Mouse (Mus musculus) adrenal gland, postnatal 4 days (tissue): ENCODE results near the gene Slc37a1. TPM values are rescaled to one million over a fixed set of nuclear protein-coding genes. Genes with fewer than 3 reads are reported as not detected.
"Not testable (repeated sequence)": the region's sequence is repeated elsewhere in the genome, so short reads cannot be mapped to it uniquely, and the experiment has no call there.

Experiments used
- DNase-seq, 2 experiments: peaks; one replicate each; pipeline ENCODE4 v3.0.0; 2021 to 2022; ENCODE audit warnings: low spot score in 2 of 2, mixed read lengths in 2 of 2
- total RNA-seq, 2 experiments: library from RNA; stranded (reverse); gene quantifications; 2 replicates each; pipeline ENCODE4 v1.2.3; 2021

The Slc37a1 gene
- total RNA-seq, 2 experiments from 2014 or later = 14.2 to 14.9 TPM

DNA sequence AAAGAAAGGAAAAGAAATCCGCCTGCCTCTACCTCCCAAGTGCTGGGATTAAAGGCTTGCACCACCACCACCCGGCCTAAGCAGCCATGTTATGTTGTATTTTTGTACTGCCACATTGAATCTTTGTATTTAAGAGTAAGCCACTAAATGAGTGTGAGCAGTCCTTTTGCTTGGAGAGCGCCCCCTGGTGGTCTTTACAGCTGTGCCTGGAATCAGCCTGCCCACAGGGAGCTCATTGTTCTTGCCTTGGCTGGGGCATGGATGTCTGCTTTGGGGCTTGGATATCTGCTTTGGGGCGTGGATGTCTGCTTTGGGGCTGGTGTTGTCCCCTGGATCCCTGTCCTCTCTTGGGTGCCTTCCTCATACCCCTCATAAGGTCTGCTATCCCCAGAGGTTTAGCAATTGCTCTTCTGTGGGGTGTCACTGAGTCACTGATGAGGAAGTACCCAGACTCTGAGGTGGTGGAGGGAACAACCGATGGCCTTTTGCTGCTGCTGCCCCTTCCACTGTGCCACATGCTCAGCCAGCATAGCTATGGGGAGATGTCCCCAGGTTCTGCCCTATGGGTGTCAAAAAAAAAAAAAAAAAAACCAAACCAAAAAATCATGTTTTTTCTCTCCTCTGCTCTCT, 57.7 kb downstream of the Slc37a1 start:
- peak; percentile 28 to 60 for DNase-seq

DNA sequence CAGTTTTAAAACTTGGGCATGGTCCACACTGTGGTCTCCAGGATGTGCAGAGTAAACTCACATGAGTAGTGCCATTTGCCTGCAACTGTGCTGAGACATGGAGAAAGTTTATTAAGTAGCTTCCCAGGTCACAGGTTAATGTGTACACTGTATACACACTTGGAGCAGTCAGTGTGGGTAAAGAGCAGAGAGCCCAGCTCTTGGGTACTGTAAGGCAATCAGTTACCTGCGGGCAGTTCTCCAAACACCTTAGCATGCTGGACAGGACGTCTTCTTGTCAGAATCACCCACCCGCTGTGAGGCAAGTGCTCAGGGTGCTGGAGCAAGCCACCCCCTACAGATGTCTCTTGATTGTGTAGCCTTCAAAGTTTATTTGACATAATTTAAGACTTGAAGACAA, 58.2 kb downstream of the Slc37a1 start:
- DNase-seq = no peak

DNA sequence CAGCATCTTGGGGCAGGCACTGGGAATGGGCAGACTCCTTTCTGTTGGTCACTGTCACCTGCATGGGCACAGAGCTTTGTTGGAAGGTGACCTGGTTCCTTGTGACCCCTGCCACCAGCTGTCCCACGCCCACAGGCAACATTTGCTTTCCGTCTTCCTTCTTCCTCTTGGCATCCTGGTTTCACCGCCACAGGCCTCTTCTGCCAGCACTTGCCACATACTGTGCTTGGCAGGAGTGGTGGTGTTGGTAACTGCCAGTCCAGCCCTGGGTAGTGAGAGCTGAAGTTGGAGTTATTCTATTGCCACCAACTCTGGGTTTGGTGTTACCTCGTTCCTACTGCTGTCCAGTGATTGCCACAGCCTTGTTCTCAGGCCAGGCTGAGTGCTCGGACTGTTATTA, 61.5 kb downstream of the Slc37a1 start:
- DNase-seq = no peak

DNA sequence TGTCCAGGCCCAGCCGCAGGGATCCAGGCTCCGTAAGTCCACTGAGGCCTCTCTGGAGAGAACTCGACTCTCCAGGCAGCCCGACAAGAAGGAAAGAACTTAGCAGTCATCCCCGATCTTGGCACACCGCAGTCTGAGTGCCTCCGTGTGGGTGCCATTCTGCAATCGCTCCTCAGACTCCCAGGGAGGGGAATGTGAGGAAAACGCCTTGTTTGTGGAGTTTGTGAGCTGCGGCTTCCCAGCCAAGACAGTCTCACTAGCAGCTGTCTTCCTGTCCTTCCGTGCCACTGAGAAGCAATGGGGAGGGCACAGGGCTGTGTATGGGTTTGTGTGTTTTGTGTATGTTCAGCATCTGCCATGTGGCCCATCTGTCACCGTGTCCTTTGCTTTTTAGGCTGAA, 62.8 kb downstream of the Slc37a1 start:
- DNase-seq = no peak

DNA sequence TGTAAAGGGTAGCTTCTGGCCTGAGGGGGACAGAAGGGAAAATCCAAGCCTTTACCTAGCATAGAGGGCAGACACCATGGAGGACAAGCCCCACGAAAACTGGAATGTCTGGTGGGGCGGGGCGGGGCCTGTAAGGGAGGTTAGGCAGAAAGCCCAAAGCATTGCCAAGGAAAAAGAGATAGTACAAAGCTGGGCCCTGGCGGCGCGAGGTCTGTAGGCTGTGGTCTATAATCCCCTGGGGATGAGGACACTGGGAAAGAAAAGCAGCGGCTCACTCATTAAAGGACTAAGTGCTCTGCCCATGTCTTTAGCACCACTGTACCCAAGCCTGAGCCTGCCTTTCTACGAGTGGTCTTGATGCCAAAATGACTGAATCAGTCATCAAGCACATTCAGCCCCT, 65.4 kb downstream of the Slc37a1 start:
- no peak for DNase-seq

DNA sequence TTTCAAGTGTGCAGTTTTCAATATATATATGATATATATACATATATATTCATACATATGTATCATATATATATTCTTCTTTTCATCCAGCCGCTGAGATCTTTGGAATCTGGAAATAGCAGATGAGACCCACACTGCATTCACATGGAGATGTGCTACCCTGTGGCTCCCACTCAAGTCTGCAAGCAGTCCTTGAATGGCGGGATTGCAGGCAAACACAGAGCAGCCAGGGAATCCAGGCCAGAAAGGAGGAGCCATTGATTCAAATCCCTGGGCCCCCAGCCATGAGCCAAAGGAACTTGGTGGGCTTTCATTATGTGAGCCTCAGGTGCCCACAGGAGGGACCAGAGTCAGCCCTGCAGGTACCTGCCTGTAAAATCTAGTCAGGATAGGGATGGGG, 66.7 kb downstream of the Slc37a1 start:
- DNase-seq = no peak

DNA sequence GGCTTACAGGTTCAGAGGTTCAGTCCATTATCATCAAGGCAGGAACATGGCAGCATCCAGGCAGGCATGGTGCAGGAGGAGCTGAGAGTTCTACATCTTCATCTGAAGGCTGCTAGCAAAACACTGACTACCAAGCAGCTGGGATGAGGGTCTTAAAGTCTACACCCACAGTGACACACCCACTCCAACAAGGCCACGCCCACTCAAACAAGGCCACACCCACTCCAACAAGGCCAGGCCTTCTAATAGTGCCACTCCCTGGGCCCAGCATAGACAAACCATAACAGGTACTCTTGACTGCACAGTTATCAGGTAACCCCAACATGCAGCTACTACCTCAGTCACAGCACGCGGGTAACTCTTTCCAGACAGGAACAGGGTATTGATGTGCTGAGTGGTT, 68.1 kb downstream of the Slc37a1 start:
- DNase-seq = not testable (repeated sequence)

DNA sequence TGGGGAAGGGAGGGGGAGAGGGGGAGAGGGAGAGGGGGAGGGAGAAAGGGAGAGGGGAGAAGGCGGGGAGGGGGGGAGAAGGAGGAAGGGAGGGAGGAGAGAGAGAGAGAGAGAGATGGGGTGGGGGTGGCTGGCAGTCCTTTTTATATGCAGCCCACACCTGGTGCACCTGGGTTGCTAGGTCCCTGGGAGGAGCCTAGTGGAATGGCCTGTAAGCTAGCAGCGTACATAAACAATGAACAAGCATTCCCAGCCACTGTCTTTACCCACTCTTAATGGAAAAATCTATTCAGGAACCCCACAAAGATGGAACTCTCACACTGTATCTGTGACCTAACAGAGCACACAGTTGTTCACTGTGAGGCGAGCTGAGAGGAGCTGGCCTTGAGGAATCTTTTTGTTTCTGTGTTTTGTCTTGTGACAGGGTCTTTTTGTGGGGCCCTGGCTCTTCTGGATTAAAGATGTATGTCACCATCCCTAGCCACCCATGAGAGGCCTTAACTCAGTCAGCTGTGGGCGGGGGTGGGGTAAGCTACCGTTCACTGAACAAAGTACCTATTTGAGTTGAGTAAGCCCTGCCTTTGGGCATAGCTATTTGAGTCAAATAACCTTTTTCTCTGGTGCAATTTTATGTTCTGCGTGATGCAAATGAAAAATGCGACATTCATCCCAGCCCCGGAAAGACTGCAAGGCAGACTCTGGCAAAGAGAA, 69.4 kb downstream of the Slc37a1 start:
- no peak for DNase-seq

DNA sequence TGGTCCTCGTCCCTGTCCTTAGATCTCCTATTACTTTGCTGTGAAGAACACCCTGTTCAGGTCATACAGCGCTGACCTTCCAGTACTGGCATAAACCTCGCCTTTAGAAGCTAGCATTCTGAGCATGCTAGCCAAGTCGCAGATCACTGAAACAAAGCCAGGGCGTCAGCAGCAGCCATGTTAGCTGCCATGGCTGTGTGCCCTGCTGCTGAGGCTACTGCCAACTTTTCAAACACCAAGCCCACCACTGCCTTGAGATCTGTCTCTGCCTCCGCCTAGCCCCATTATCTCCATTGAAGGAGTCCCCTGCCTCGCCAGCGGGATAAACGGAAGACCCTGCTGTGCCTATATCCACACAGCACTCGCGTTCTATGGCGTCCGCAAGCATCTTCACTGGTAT, 74.0 kb downstream of the Slc37a1 start:
- DNase-seq = no peak

DNA sequence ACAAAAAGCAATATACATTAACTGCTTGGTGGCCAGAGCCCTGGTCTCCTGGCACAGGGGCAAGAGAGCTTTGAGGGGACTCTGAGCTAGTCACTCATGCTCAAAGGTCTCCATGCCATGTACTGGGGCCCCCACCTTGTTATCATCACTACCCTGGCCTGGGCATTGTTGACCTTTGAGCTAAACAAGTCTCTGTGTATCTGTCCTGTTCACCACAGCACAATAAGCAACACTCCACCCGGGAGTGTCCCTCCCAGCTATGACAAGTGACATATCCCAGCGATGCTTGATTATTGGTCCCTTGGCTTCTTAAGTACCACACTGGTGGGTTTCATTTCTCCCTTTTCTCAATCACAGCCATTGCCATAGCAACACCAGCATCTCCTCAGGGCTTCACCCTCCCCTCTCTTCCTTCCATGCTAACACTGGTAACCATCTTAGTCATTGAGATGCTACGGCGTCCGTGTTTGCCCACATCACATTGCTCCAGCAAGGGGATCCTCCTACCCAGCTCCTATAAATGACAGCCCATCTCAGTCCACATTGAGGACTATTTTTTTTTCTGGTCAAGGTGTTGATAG, 79.1 kb downstream of the Slc37a1 start:
- DNase-seq = no peak

DNA sequence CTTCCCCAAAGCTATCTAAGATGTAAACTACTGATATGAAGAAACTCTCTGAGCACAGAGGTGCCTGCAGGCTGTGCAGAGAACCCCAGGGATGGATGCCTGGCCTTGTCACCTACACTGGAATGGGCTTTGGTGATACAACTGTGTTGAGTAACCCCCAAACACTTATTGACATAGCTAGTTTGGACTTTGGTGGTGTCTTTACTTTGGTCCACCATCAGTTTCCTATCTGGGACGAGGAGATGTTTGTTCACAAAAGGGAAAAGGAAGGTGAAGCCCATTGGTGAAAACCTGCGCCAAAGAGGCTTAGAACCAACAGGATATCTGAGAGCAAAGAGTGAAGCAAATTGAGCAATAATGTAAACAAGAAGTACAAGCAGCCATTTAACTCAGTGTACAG, 83.6 kb downstream of the Slc37a1 start:
- no peak for DNase-seq

DNA sequence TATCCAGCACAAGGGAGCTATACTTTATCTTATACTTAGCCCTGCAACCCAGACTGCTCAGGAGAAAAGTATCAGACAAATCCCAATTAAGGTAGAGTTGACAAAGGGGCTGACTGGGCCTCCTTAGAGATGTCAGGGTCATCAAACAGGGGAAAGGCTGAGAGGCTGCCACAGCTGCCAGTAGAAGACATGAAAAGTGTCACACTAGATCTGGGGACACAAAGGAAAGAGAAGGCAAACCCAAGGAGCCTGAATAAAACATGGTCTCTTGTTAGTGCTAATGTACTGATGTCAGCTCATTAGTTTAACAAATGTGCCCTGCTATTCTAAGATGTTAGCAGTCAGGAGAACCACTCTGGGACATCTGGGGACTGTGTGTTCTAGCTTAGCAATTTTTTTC, 84.3 kb downstream of the Slc37a1 start:
- no peak for DNase-seq

DNA sequence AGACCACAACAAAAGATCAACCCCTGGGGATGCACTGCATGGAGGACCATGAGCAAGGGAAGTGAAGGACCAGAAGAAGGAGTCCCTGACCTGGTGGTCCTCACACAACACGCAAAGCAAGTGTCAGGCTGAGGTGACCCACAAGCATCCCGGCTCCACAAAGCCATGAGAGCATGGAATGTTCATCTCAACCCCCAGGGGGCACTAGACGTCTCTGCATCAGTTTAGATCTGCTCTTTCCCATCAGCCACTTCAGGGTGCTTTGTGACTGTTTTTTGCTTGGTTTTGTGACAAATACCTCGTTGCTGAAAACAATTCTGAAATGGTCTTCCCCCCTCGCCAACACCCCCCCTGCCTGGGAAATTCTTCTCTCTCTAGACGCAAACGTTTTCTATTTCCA, 91.4 kb downstream of the Slc37a1 start:
- DNase-seq = peak in 1 of 2 experiments; percentile 29

DNA sequence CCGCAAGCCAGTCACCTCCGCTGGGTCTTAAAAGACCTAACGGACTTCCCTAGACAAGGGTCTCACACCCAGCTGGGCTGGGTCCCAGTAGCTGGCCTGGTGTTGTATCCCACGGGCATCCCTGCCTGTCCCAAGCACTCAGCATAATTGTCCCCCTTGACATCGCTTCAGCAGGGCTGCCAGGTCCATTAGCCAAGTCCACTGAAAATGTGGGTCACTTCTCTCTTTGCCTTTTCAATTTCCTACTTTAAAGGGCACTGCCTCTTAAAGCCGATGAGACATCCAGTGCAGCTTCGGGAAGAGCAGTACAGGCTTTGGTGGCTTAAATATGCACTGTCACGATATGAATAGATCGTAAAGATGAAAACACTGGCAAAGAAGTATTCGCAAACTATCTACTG, 91.8 kb downstream of the Slc37a1 start:
- DNase-seq = no peak

DNA sequence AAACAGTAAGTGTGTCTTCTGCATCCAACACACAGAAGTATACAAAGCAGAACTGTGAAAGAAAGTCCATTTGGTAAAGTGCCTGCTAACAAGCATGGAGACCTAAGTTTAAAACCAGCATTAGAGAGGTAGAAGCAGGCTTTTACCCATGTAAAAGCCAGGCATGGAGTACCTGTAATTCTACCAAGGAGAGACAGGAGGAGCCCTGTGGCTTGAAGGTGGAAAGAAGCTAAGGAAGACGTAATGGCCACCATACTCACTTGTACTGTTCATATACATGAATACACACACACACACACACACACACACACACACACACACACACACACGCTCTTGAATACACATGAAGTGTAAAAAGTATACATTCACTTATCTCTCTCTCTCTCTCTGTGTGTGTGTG, 92.5 kb downstream of the Slc37a1 start:
- DNase-seq = no peak

DNA sequence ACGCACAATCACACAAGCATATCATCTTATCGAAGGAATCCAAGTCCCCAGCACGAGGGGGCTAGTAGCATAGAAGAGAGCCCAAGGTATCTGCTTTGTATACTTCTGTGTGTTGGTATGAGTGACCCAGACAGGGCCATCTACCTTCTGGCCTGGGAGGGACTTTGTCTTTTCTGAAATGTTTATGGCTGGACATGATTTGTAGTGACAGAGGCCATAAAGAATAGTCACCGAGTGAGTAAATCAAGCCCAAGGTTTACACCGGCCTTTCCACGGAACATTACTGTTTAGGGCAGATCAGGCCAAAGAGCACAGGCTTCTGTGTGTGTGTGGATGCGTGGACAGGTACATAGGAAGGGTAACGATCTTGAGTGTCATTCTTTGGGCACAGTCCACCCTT, 93.3 kb downstream of the Slc37a1 start:
- no peak for DNase-seq

DNA sequence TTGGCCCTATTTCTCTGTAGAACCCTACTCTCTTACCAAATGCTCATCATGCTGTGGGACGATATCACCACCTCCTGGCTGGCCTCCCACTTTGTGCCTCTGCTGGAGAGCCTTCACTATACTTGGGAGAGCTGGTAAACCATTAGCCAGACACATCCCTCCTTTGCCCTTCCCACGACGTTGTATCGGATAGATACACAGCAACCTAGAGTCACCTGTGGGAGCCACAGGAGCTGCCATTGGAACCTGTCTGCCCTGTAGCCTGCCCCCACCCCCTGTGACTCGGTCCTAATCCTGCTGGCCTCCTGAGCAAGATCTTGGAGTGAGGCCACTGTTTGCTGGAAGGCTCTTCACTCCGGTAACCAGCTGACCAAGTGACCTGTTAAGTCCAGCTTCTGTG, 96.7 kb downstream of the Slc37a1 start:
- DNase-seq = no peak

DNA sequence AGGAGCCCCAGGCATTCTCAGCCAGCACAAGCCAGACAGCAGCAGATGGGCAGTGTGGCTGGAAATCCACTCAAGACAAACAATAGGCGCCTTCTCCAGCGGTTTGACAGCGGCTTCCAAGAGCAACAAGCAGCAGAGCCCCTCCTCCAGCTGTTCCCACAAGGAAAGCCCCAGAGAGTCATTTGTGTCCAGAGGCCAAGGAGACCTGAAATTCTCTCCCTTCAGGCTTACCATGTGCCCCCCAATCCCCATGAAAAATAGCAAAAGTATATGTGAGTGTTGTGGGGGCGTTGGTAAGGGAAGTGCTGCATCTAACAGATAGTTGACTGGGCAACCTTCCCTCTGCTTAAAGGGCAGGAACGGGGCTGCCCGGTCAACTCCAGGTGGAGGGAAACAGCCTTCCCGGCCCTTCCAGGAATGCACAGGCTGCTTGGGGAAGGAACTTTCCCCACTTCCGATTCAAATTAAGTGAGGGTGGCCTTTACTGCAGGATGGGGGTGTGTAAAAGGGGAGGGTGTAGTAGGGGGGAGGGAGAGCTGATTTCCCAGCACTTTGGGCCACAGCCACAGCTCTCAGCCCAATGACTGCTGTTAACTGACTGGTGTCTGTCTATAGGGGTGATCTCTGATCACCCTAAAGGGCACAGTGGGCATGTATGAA, 98.5 kb downstream of the Slc37a1 start:
- DNase-seq = no peak

DNA sequence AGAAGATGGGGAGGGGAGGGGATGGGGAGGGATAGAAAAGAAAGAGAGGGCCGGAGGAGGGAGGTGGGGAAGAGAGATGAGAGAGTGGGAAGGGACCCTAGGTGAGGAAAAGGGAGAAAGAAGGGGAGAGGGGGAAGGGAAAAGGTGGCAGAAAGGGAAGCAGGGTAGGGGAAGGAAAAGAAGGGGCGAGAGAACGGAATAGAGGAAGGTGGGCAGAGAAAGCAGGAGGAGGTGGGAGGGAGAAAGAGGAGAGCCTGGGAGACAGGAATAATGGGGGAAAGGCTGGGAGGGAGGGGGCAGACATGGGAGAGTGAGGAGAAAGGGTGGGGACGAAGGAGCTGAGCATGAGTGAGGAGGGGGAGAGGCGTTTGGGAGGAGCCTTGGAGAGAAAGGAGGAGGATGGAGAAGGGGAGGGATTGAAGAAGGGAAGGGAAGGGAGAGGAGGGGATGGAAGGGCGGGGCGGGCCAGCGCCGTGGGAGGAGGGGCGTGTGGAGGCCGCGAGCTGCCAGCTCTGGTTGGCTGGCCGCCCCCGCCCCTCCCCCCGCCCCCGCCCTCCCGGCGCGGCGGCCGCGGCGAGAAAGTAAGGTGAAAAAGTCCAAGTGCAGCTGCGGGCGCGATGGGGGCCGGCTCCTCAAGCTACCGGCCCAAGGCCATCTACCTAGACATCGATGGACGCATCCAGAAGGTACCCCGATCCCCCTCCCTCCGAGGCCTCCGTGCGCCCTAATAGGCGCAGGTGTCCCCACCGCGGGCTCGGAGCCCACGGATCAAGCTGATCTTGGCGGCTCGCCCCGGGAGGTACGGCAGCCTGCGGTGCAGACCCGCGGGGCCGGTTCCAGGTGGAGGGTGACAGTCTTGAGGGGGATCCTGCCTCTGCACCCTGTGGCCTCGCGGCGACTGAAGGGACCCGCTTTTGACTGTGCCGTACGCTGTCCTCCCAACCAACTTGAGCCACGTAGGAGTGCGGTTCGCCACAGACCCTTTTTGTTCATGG, 99.4 kb downstream of the Slc37a1 start, which contains the start of gene Pde9a:
Gene Pde9a, plus strand, starts transcription at position 540 of the 995 bp plus-strand sequence.
- DNase-seq = peak; percentile 30 to 32

DNA sequence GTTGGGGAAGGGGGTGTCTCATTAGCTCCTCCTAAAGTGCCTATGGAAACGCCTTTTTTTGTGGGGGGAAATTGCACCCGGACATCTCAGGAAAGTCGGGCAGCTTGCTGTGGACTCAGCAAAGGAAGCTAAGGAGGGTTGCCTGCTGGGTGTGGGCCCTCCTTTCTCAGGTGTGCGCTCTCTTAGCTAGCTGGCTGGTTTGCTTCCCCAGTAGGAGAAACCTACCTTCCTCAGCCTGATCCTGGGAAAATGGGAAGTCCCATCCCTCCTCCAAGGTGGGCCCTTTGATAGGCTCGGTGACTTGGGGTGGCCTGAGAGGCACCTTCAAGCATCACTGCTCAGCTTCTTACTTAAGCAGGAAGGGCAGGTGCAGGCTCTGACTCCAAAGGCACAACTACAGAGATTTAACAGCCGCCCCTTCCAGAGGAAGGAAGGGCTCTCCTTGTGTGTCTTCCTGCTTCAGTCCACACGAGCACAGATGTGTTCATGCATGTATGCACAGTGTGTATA, 100.2 kb downstream of the Slc37a1 start:
- no peak for DNase-seq
